Mouse (Mus musculus): ENCODE results near the gene Wdr78.

The Wdr78 gene

GRCm38 (mm10) chr4:103056909-103057308, 57.4 kb downstream of the Wdr78 start:
- no peak for DNase-seq (ENCODE audit: low spot score)

GRCm38 (mm10) chr4:103048046-103048445, 66.3 kb downstream of the Wdr78 start:
- DNase-seq (ENCODE audit: low spot score) = no peak

GRCm38 (mm10) chr4:103042997-103043396, 71.4 kb downstream of the Wdr78 start:
- DNase-seq (ENCODE audit: low spot score) = no peak

GRCm38 (mm10) chr4:103039838-103040191, 74.5 kb downstream of the Wdr78 start:
- no peak for DNase-seq (ENCODE audit: low spot score)

- DNase-seq (ENCODE audit: low spot score) = no peak
Measured at GRCm38 (mm10) chr4:103039103-103039837, 75.1 kb downstream of the Wdr78 start.

- no peak for DNase-seq (ENCODE audit: low spot score)
Measured at GRCm38 (mm10) chr4:103028177-103029088, 85.9 kb downstream of the Wdr78 start.

- DNase-seq (ENCODE audit: low spot score) = no peak
Measured at GRCm38 (mm10) chr4:103027745-103028144, 86.6 kb downstream of the Wdr78 start.

- DNase-seq (ENCODE audit: low spot score) = no peak
Measured at GRCm38 (mm10) chr4:103026621-103027020, 87.7 kb downstream of the Wdr78 start, which contains the start of gene Insl5. TSS of gene Insl5 (minus strand) at chr4:103026842.

GRCm38 (mm10) chr4:103013490-103013889, 100.9 kb downstream of the Wdr78 start:
- no peak for DNase-seq (ENCODE audit: low spot score)

GRCm38 (mm10) chr4:103011823-103012222, 102.5 kb downstream of the Wdr78 start:
- no peak for DNase-seq (ENCODE audit: low spot score)

- no peak for DNase-seq (ENCODE audit: low spot score)
Measured at GRCm38 (mm10) chr4:103010734-103011133, 103.6 kb downstream of the Wdr78 start.

GRCm38 (mm10) chr4:103006943-103007418, 107.4 kb downstream of the Wdr78 start:
- no peak for DNase-seq (ENCODE audit: low spot score)

- DNase-seq (ENCODE audit: low spot score) = no peak
Measured at GRCm38 (mm10) chr4:103006266-103006665, 108.1 kb downstream of the Wdr78 start.

- no peak for DNase-seq (ENCODE audit: low spot score)
Measured at GRCm38 (mm10) chr4:103005190-103005945, 109.0 kb downstream of the Wdr78 start.

- no peak for DNase-seq (ENCODE audit: low spot score)
Measured at GRCm38 (mm10) chr4:103004681-103005080, 109.7 kb downstream of the Wdr78 start.

- DNase-seq (ENCODE audit: low spot score) = no peak
Measured at GRCm38 (mm10) chr4:102991685-102992084, 122.7 kb downstream of the Wdr78 start.

- DNase-seq (ENCODE audit: low spot score) = no peak
Measured at GRCm38 (mm10) chr4:102990595-102991340, 123.6 kb downstream of the Wdr78 start.

- DNase-seq (ENCODE audit: low spot score) = no peak
Measured at GRCm38 (mm10) chr4:102990016-102990415, 124.3 kb downstream of the Wdr78 start.

GRCm38 (mm10) chr4:102989391-102989790, 125.0 kb downstream of the Wdr78 start:
- no peak for DNase-seq (ENCODE audit: low spot score)

- DNase-seq (ENCODE audit: low spot score) = no peak
Measured at GRCm38 (mm10) chr4:102988526-102988925, 125.8 kb downstream of the Wdr78 start.
